Mouse (Mus musculus) G1E-ER4 (cell line): ENCODE data around the gene Ash1l. TPM values are rescaled to one million over a fixed set of nuclear protein-coding genes. Genes with fewer than 3 reads are reported as not detected.

Experiments used
- GATA1 ChIP-seq: IDR thresholded peaks from one replicate; pipeline ENCODE4 v1.8.0; 2012; ENCODE audit warnings: low read length, inconsistent platforms
- polyA plus RNA-seq: library from polyadenylated mRNA; stranded (reverse); fragments of >175 nt; gene quantifications from 2 replicates; pipeline ENCODE4 v1.2.3, GENCODE M21; 2012

Gene Ash1l
- polyA plus RNA-seq, 1 experiment: 3.6 TPM

GRCm38 (mm10) chr3:89102495-89103290 is 152.3 kb downstream of the Ash1l start:
- no peak for TF ChIP-seq GATA1

GRCm38 (mm10) chr3:89103291-89103595 is 152.8 kb downstream of the Ash1l start:
- no peak for TF ChIP-seq GATA1

- no peak for TF ChIP-seq GATA1
Measured at GRCm38 (mm10) chr3:89106881-89107280, 156.5 kb downstream of the Ash1l start.

GRCm38 (mm10) chr3:89107545-89107944 is 157.1 kb downstream of the Ash1l start:
- TF ChIP-seq GATA1: no peak

GRCm38 (mm10) chr3:89108146-89108545 is 157.7 kb downstream of the Ash1l start:
- TF ChIP-seq GATA1: no peak

GRCm38 (mm10) chr3:89113058-89113457 is 162.6 kb downstream of the Ash1l start:
- no peak for TF ChIP-seq GATA1

- no peak for TF ChIP-seq GATA1
Measured at GRCm38 (mm10) chr3:89115522-89115921, 165.1 kb downstream of the Ash1l start.

GRCm38 (mm10) chr3:89123313-89123712 is 172.9 kb downstream of the Ash1l start:
- TF ChIP-seq GATA1: no peak

- TF ChIP-seq GATA1: no peak
Measured at GRCm38 (mm10) chr3:89124241-89124640, 173.8 kb downstream of the Ash1l start.

GRCm38 (mm10) chr3:89125981-89126380 is 175.6 kb downstream of the Ash1l start:
- no peak for TF ChIP-seq GATA1

Other genes starting within 250 kb of the Ash1l start
- gene Rit1, start 233.8 kb upstream of the Ash1l start, polyA plus RNA-seq: 15.4 and 30.2 TPM in 2 replicates
- gene Syt11, start 175.5 kb upstream of the Ash1l start, polyA plus RNA-seq: 0.16 and 0.17 TPM in 2 replicates
- gene Gon4l, start 115.4 kb upstream of the Ash1l start, polyA plus RNA-seq: 13.0 and 17.2 TPM in 2 replicates
- gene Msto1, start 36.6 kb upstream of the Ash1l start, polyA plus RNA-seq: 52.4 and 55.3 TPM in 2 replicates
- gene Dap3, start 559 bp downstream of the Ash1l start, polyA plus RNA-seq: 68.5 and 160 TPM in 2 replicates
- 14.2 and 15.4 TPM in 2 replicates for gene Rusc1, start 142.7 kb downstream of the Ash1l start, polyA plus RNA-seq
- gene Gm43738, start 150.5 kb downstream of the Ash1l start, polyA plus RNA-seq: 1.4 and 7.9 TPM in 2 replicates
- gene Fdps, start 151.3 kb downstream of the Ash1l start, polyA plus RNA-seq: 18.1 and 44.7 TPM in 2 replicates
- gene Pklr, start 185.5 kb downstream of the Ash1l start, polyA plus RNA-seq: 145 and 174 TPM in 2 replicates
- gene Hcn3, start 209.6 kb downstream of the Ash1l start, polyA plus RNA-seq: 0.91 and 1.2 TPM in 2 replicates
- gene Clk2, start 214.2 kb downstream of the Ash1l start, polyA plus RNA-seq: 62.2 and 65.3 TPM in 2 replicates
- 190 and 239 TPM in 2 replicates for gene Scamp3, start 226.9 kb downstream of the Ash1l start, polyA plus RNA-seq
- 7.3 and 13.1 TPM in 2 replicates for gene Fam189b, start 232.5 kb downstream of the Ash1l start, polyA plus RNA-seq